Mouse (Mus musculus) adrenal gland, postnatal 36 days (tissue): Measurements from ENCODE around the gene Ccdc110. TPM values are rescaled to one million over a fixed set of nuclear protein-coding genes. Genes with fewer than 3 reads are reported as not detected.

Source experiments
- DNase-seq, 2 experiments: peaks; one replicate each; pipeline ENCODE4 v3.0.0; 2021; ENCODE audit warnings: mixed read lengths in 1 of 2
- total RNA-seq, 2 experiments: library from RNA; stranded (reverse); gene quantifications; 2 replicates each; pipeline ENCODE4 v1.2.3; 2021

Ccdc110 gene
- total RNA-seq, 2 experiments from 2014 or later = not detected

DNA sequence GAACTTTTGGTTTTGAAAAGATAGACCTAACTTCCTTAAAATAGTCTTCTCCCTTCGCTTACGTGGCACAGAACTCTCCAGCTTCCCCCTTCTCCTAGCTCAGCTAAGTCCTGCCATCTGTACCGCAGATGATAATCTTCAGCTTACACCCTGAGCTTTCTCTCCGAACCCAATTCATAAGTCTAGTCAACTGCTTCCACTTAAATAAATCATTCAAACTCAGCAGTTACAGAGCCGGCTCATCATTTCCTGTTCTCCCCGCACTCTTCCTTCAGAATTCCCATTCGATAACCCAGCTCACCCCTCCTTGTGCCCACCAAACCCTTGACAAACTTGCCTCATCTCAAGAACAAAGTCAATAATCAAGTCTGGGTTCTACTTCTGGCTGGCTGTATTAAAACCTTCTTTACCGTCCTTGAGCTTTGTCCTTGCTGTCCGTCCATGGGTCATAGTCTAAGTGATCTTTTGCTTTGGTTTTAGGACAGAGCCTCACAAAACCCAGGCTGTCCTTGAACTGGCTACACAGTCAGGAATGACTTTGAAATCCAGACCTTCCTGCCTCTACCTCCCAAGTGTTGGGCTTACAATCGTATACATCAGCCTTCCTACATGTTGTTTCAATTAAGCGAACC, 41.5 kb downstream of the Ccdc110 start:
- no peak for DNase-seq

DNA sequence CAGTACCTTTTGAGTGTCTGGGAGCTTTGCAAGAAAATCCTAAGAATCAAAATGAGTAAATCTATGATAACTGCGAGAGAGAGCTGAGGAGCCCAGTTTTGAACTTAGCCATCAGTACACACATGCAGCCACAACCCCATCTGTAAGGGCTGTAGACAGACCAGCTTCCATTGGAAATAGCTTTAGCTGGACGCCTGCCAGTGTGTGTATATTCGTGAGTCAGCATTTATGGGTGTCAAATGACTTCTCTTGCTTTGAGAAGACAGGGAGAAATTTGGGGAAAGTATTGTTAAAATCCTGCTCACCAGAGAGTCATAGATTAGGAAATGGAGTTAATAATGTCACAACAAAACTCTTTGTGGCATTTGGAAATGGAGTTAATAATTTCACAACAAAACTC, 52.2 kb downstream of the Ccdc110 start:
- DNase-seq = no peak

DNA sequence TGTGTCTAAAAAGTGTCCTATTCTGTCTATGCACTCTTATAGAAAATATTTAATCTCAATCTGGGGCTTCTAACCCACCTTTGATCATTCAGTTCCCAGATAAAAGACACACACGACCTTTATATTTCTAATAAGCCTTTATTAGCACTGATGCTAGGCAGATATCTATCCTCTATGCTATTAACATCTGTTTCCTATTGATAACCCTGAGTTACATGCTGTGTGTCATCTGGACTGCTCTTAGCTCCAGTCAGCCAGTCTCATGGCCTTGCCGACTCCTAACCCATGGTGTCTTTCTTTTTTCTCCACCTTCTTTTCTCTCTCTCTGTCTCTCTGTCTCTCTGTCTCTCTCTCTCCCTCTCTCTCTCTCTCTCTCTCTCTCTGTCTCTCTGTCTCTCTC, 53.8 kb downstream of the Ccdc110 start:
- no peak for DNase-seq

DNA sequence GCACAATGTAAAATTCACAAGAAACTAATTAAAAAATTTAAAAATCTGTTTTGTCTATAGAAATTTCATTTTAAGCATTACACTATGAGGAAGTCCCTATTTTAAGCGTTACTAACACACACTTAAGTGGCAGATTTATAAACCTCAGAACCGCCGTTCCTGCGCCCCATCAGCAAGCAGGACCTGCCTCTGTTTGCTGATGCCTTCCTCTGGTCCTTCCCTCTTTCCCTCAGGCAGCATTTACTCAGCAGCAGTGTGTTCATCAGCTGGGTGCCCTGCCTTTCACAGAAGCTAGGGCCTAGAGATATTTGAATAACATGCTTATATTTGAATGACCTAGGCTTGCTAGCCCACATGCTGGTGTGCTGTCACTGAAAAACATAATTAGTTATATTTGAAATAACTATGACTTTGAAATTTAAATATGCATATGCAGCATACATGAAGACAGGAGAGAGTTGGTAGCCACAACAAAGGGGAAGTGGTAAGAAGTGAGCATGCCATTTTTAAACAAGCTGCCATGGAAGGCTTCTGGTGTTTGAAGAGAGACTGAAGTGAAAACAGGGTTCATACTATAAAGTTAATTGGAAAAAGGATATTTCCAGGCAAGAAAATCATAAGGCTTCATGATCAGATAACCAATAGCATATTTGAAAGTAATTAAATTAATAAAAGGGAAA, 56.4 kb downstream of the Ccdc110 start:
- no peak for DNase-seq

Other genes starting within 250 kb of the Ccdc110 start
- gene Pdlim3, start 49.2 kb upstream of the Ccdc110 start, total RNA-seq = 1 to 10 TPM; 1.2 to 1.9 TPM
- gene 1700029J07Rik, start 40.6 kb downstream of the Ccdc110 start, total RNA-seq = 1 to 10 TPM; 1.7 to 2.8 TPM
- 10 to 100 TPM; 47.5 to 64.7 TPM for gene Ufsp2, start 40.9 kb downstream of the Ccdc110 start, total RNA-seq
- gene Lrp2bp, start 64.7 kb downstream of the Ccdc110 start, total RNA-seq = under 1 TPM in 1 of 2 experiments, not detected in 1; 0.26 TPM
- under 1 TPM; 0.60 to 0.82 TPM for gene Ankrd37, start 71.1 kb downstream of the Ccdc110 start, total RNA-seq
- 10 to 100 TPM; 16.3 to 22.1 TPM for gene Cfap97, start 217.2 kb downstream of the Ccdc110 start, total RNA-seq
- gene Snx25, start 217.5 kb downstream of the Ccdc110 start, total RNA-seq = 10 to 100 TPM; 17.7 to 18.2 TPM